Mouse (Mus musculus) CH12.LX (cell line): ENCODE data around the gene Ankrd9. TPM values are rescaled to one million over a fixed set of nuclear protein-coding genes. Genes with fewer than 3 reads are reported as not detected.

Source experiments
- DNase-seq: peaks from one replicate; pipeline ENCODE4 v3.0.0-alpha.2; 2013; ENCODE audit errors: extremely low read depth
- H3K27ac ChIP-seq: 2 replicates; pipeline ENCODE4 v1.5.1; 2012; ENCODE audit warnings: low read depth, mild to moderate bottlenecking, control low read depth, moderate library complexity; ENCODE audit not compliant: insufficient read depth
- H3K27me3 ChIP-seq: replicated peaks from 2 replicates; pipeline ENCODE3; 2012; ENCODE audit warnings: inconsistent platforms
- H3K36me3 ChIP-seq, 2 experiments: replicated peaks in 1 of 2; 2 replicates each; pipeline versions ENCODE3 to v1.6.1; 2012; ENCODE audit warnings: inconsistent platforms in 1 of 2, low read length in 1 of 2, mild to moderate bottlenecking in 1 of 2, mixed read lengths in 1 of 2, moderate library complexity in 1 of 2; ENCODE audit not compliant: control insufficient read depth in 1 of 2, insufficient read depth in 1 of 2
- H3K4me1 ChIP-seq, 2 experiments: 2 replicates each; pipeline ENCODE4 v1.6.1; 2012; ENCODE audit warnings: inconsistent platforms in 1 of 2, moderate library complexity in 1 of 2; ENCODE audit not compliant: insufficient read depth in 2 of 2, control insufficient read depth in 1 of 2
- H3K4me2 ChIP-seq: 2 replicates; pipeline ENCODE4 v1.6.1; 2012; ENCODE audit warnings: low read depth, mild to moderate bottlenecking, control low read depth; ENCODE audit not compliant: poor library complexity, insufficient read depth, severe bottlenecking
- H3K4me3 ChIP-seq, 3 experiments: fragments of 150-350 bp in 1 of 3; sonication (generic) in 1 of 3; replicated peaks in 1 of 3; 2 replicates each; pipeline versions ENCODE3 to v1.5.1; 2011 to 2012; ENCODE audit warnings: low read depth in 2 of 3, low read length in 2 of 3, mild to moderate bottlenecking in 2 of 3, moderate library complexity in 2 of 3, control low read depth in 1 of 3, improper control_type of control experiment in 1 of 3, inconsistent platforms in 1 of 3, mixed read lengths in 1 of 3; ENCODE audit not compliant: poor library complexity in 1 of 3
- H3K79me2 ChIP-seq: replicated peaks from 2 replicates; pipeline ENCODE4 v1.6.1; 2012; ENCODE audit warnings: mild to moderate bottlenecking, moderate library complexity; ENCODE audit not compliant: control insufficient read depth, poor library complexity, insufficient read depth, severe bottlenecking; ENCODE audit errors: extremely low read depth
- H3K9ac ChIP-seq: 2 replicates; pipeline ENCODE4 v1.6.1; 2012; ENCODE audit warnings: low read depth, mild to moderate bottlenecking, control low read depth, moderate library complexity; ENCODE audit not compliant: insufficient read depth
- H3K9me3 ChIP-seq: replicated peaks from 2 replicates; pipeline ENCODE3; 2012; ENCODE audit warnings: low read length, inconsistent platforms, mixed read lengths
- BHLHE40 ChIP-seq: IDR thresholded peaks from 2 replicates; pipeline ENCODE4 v1.6.1; 2011; ENCODE audit warnings: mild to moderate bottlenecking, low read depth, low read length, improper control_type of control experiment
- CHD1 ChIP-seq: IDR thresholded peaks from 2 replicates; pipeline ENCODE4 v1.6.1; 2012; ENCODE audit warnings: low read depth, low read length, improper control_type of control experiment, inconsistent platforms
- CHD2 ChIP-seq: IDR thresholded peaks from 2 replicates; pipeline ENCODE4 v1.6.1; 2011; ENCODE audit warnings: low read length, improper control_type of control experiment
- ELF1 ChIP-seq: IDR thresholded peaks from 2 replicates; pipeline ENCODE4 v1.6.1; 2014; ENCODE audit warnings: low read depth, mild to moderate bottlenecking, inconsistent platforms, low read length, improper control_type of control experiment
- GABPA ChIP-seq: IDR thresholded peaks from 2 replicates; pipeline ENCODE4 v1.6.1; 2012; ENCODE audit warnings: low read depth, low read length, improper control_type of control experiment, inconsistent platforms; ENCODE audit not compliant: insufficient replicate concordance
- KAT2A ChIP-seq: IDR thresholded peaks from 2 replicates; pipeline ENCODE4 v1.6.1; 2012; ENCODE audit warnings: low read length, improper control_type of control experiment, inconsistent platforms; ENCODE audit not compliant: insufficient replicate concordance
- MAFK ChIP-seq: IDR thresholded peaks from 2 replicates; pipeline ENCODE4 v1.6.1; 2011; ENCODE audit warnings: low read length, improper control_type of control experiment; ENCODE audit not compliant: insufficient replicate concordance
- MAX ChIP-seq: IDR thresholded peaks from 2 replicates; pipeline ENCODE4 v1.6.1; 2011; ENCODE audit warnings: low read length, improper control_type of control experiment
- MAZ ChIP-seq: IDR thresholded peaks from 2 replicates; pipeline ENCODE4 v1.6.1; 2012; ENCODE audit warnings: low read depth, mild to moderate bottlenecking, inconsistent platforms, low read length, improper control_type of control experiment, moderate library complexity
- MEF2A ChIP-seq: IDR thresholded peaks from 2 replicates; pipeline ENCODE4 v1.6.1; 2014; ENCODE audit warnings: low read depth, mild to moderate bottlenecking, inconsistent platforms, low read length, improper control_type of control experiment, borderline replicate concordance
- MXI1 ChIP-seq: IDR thresholded peaks from 2 replicates; pipeline ENCODE4 v1.6.1; 2011; ENCODE audit warnings: mild to moderate bottlenecking, low read depth, low read length, improper control_type of control experiment
- MYC ChIP-seq: IDR thresholded peaks from 2 replicates; pipeline ENCODE4 v1.6.1; 2011; ENCODE audit warnings: low read depth, mild to moderate bottlenecking, improper control_type of control experiment, low read length
- NELFE ChIP-seq: IDR thresholded peaks from 2 replicates; pipeline ENCODE4 v1.6.1; 2011; ENCODE audit warnings: low read depth, low read length, improper control_type of control experiment
- NRF1 ChIP-seq: IDR thresholded peaks from 2 replicates; pipeline ENCODE4 v1.6.1; 2014; ENCODE audit warnings: low read depth, mild to moderate bottlenecking, inconsistent platforms, low read length, improper control_type of control experiment, moderate library complexity
- POLR2A ChIP-seq: IDR thresholded peaks from 2 replicates; pipeline ENCODE4 v1.6.1; 2011; ENCODE audit warnings: low read depth, mild to moderate bottlenecking, improper control_type of control experiment, low read length
- POLR2AphosphoS2 ChIP-seq: IDR thresholded peaks from 2 replicates; pipeline ENCODE4 v1.6.1; 2011; ENCODE audit warnings: low read depth, low read length, improper control_type of control experiment
- RAD21 ChIP-seq: IDR thresholded peaks from 2 replicates; pipeline ENCODE4 v1.6.1; 2011; ENCODE audit warnings: low read depth, mild to moderate bottlenecking, low read length, improper control_type of control experiment, moderate library complexity
- RCOR1 ChIP-seq: conservative IDR thresholded peaks from 2 replicates; pipeline ENCODE4 v1.6.1; 2012; ENCODE audit warnings: low read depth, mild to moderate bottlenecking, inconsistent platforms, low read length, improper control_type of control experiment
- SIN3A ChIP-seq: IDR thresholded peaks from 2 replicates; pipeline ENCODE4 v1.6.1; 2012; ENCODE audit warnings: low read length, improper control_type of control experiment, inconsistent platforms
- TBP ChIP-seq: conservative IDR thresholded peaks from 2 replicates; pipeline ENCODE4 v1.6.1; 2011; ENCODE audit warnings: low read depth, low read length, improper control_type of control experiment
- USF2 ChIP-seq: conservative IDR thresholded peaks from 2 replicates; pipeline ENCODE4 v1.6.1; 2011; ENCODE audit warnings: low read depth, low read length, improper control_type of control experiment
- ZC3H11A ChIP-seq: IDR thresholded peaks from 2 replicates; pipeline ENCODE4 v1.6.1; 2012; ENCODE audit warnings: low read depth, mild to moderate bottlenecking, inconsistent platforms, low read length, improper control_type of control experiment
- ZKSCAN1 ChIP-seq: IDR thresholded peaks from 2 replicates; pipeline ENCODE4 v1.6.1; 2012; ENCODE audit warnings: low read depth, inconsistent platforms, low read length, improper control_type of control experiment, borderline replicate concordance
- dilution Hi-C: fragments of 300-500 bp; cut with MboI; formaldehyde crosslinking; loops from 2 replicates; pipeline ENCODE4 v1.14.3; 2020; ENCODE audit warnings: low sequenced_read_pairs; ENCODE audit not compliant: extremely low pct_unique_long_range_greater_than_20kb, extremely low pct_ligation_motif_present
- in situ Hi-C: fragments of 300-500 bp; cut with MboI; formaldehyde crosslinking; loops from 3 replicates; pipeline ENCODE4 v1.14.3; 2019; ENCODE audit warnings: low sequenced_read_pairs, low pct_ligation_motif_present, low pct_unique_long_range_greater_than_20kb, mixed read lengths
- polyA plus RNA-seq: library from polyadenylated mRNA; unstranded; fragments of >175 nt; gene quantifications from 2 replicates; pipeline ENCODE4 v1.2.1, GENCODE M21; 2012; ENCODE audit warnings: low read depth; ENCODE audit not compliant: insufficient read length
- total RNA-seq, 2 experiments: library from RNA; depleted of rRNA; stranded (reverse); fragments of 300-350 nt in 1 of 2; fragments of >200 nt in 1 of 2; gene quantifications; 2 replicates each; pipeline ENCODE4 v1.2.3; 2012 to 2014

The Ankrd9 gene
- total and polyA plus RNA-seq, 3 experiments: 2.4 to 5.2 (median 2.5) TPM

- Histone ChIP-seq H3K27me3 (no peaks in the 10 kb centered on the region), H3K9ac (no peak overlapping the region), H3K9me3 (peaks cover 12% of the 10 kb centered on the region), H3K4me1 (peaks cover 6 to 7% of the 10 kb centered on the region in 2 experiments; a peak in 1 of 4 replicates), H3K36me3 (no peaks in the 10 kb centered on the region), H3K79me2 (no peaks in the 10 kb centered on the region), H3K4me3 (no peak overlapping the region), H3K4me2 (no peak overlapping the region), H3K27ac (no peak overlapping the region)
- in situ Hi-C loops (no loop called here), dilution Hi-C loops (no loop called here)
- DNase-seq: no peak
- TF ChIP-seq CHD1: no peak
- no peak for TF ChIP-seq RAD21
- TF ChIP-seq RCOR1: no peak
- TF ChIP-seq SIN3A: no peak
- TF ChIP-seq ZKSCAN1: no peak
- no peak for TF ChIP-seq NRF1
- no peak for TF ChIP-seq TBP
- TF ChIP-seq MEF2A: no peak
- TF ChIP-seq GABPA: no peak
- TF ChIP-seq MAX: no peak
- no peak for TF ChIP-seq ZC3H11A
- no peak for TF ChIP-seq BHLHE40
- TF ChIP-seq MAFK: no peak
- no peak for TF ChIP-seq POLR2AphosphoS2
Measured at GRCm38 (mm10) chr12:111000956-111001355, 22.1 kb upstream of the Ankrd9 start.

- no peak overlapping the region for H3K4me3 ChIP-seq
- TF ChIP-seq RCOR1: no peak
- no peaks in the 10 kb centered on the region for H3K79me2 ChIP-seq
- no peak overlapping the region for H3K9ac ChIP-seq
- no peaks in the 10 kb centered on the region for H3K36me3 ChIP-seq
- peaks cover 6 to 7% of the 10 kb centered on the region in 2 experiments; a peak in 1 of 4 replicates for H3K4me1 ChIP-seq
- no peak overlapping the region for H3K4me2 ChIP-seq
- H3K9me3 ChIP-seq: peaks cover 12% of the 10 kb centered on the region
- H3K27me3 ChIP-seq: no peaks in the 10 kb centered on the region
- dilution Hi-C loops (no loop called here), in situ Hi-C loops (no loop called here)
- no peak overlapping the region for H3K27ac ChIP-seq
- no peak for DNase-seq
Measured at GRCm38 (mm10) chr12:110999820-111000219, 21.0 kb upstream of the Ankrd9 start.

- no peaks in the 10 kb centered on the region for H3K36me3 ChIP-seq
- H3K9me3 ChIP-seq: peaks cover 12% of the 10 kb centered on the region
- no peak overlapping the region for H3K4me3 ChIP-seq
- TF ChIP-seq NELFE (no peak), MAX (no peak), MAZ (no peak), TBP (no peak), MYC (no peak), POLR2A (no peak), RAD21 (no peak), POLR2AphosphoS2 (no peak), NRF1 (no peak), CHD2 (no peak), USF2 (no peak), ELF1 (no peak), MEF2A (no peak), BHLHE40 (no peak), ZC3H11A (no peak), MXI1 (no peak), KAT2A (no peak)
- TF ChIP-seq, all 38 proteins: peak for 0
- dilution Hi-C loops (no loop called here), in situ Hi-C loops (no loop called here)
- Histone ChIP-seq H3K27me3 (no peaks in the 10 kb centered on the region), H3K4me1 (no peaks in the 10 kb centered on the region), H3K4me2 (no peak overlapping the region), H3K9ac (no peak overlapping the region), H3K79me2 (no peaks in the 10 kb centered on the region), H3K27ac (no peak overlapping the region)
- DNase-seq: no peak
Measured at GRCm38 (mm10) chr12:110998092-110998491, 19.3 kb upstream of the Ankrd9 start.
